Mouse (Mus musculus): ENCODE data around the gene Col4a3bp. TPM values are rescaled to one million over a fixed set of nuclear protein-coding genes. Genes with fewer than 3 reads are reported as not detected.

Gene Col4a3bp
- polyA plus RNA-seq, 1 experiment from 2014 or later = 12.5 TPM

DNA sequence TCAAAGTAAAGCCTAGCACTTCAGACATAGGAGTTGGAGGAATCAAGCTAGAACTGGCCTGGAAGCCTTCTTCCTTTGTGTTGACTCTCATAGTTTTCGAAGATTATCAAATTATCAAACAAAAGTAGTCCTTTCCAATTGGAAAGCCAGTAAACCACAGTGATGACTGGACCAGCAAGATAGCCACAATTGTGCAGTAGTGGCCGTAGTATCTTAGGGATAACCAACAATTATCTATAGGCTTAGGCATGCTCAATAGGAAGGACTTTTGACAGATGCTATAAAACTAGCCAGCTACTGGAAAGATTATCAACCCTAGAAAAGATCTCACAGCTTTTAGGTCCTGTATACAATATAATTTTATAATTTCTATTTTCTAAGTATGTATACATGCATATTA, 41.8 kb downstream of the Col4a3bp start:
- Histone ChIP-seq H3K36me3 (no peaks in the 10 kb centered on the region), H3K9me3 (no peaks in the 10 kb centered on the region), H3K27ac (no peak overlapping the region), H3K4me3 (no peak overlapping the region), H3K9ac (no peak overlapping the region), H3K27me3 (no peaks in the 10 kb centered on the region), H3K4me2 (no peak overlapping the region), H3K4me1 (peaks cover 14% of the 10 kb centered on the region)
- no peak for ATAC-seq (ENCODE audit: insufficient number of reproducible peaks, insufficient read depth, low FRiP score, low TSS enrichment, low read depth)
- 90% methylated on average over 2 of the region's 2 CpGs for WGBS

DNA sequence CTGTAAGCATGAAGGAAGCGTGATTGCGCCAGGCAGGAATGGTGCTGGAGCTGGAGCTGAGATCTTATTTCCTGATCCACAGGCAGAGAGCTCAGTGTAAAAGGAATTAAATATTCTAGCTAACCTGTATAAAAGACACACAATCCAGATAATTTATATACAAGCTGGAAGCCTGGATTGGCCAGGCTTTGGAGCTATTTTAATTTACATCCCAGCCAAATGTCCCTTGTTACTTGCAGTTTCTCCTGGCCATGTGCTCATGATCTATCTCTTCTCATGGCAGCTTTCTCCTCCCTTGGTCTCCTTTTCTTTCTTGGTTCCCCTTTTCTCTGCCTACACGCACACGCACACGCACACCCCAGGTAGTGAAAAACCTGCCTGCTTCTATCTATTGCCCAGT, 44.1 kb downstream of the Col4a3bp start:
- peaks cover 16% of the 10 kb centered on the region for H3K4me1 ChIP-seq
- no peaks in the 10 kb centered on the region for H3K36me3 ChIP-seq
- no peaks in the 10 kb centered on the region for H3K9me3 ChIP-seq
- H3K4me2 ChIP-seq = no peak overlapping the region
- H3K9ac ChIP-seq = no peak overlapping the region
- no peak for ATAC-seq (ENCODE audit: insufficient number of reproducible peaks, insufficient read depth, low FRiP score, low TSS enrichment, low read depth)
- WGBS = 96% methylated on average over 5 of the region's 5 CpGs
- no peak overlapping the region for H3K4me3 ChIP-seq
- H3K27ac ChIP-seq = no peak overlapping the region
- no peaks in the 10 kb centered on the region for H3K27me3 ChIP-seq

DNA sequence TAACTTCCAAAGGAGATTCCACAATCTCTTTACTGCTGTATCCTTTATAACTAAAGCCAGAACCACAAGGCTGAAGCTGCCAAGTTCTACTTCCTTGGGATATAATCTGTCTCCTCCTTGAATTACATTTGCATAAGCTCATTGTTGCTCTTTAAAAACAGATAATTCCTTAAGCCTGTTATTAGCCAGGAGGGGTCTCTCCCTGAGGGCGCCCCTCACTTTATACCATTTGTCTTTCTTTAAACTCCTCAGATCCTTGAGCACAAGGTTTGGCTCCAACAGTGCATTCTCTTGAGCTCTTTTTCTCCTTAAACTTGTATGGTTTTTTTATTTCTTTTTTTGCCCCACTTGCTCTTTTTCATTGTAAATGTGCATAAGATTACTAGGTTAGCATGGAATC, 46.2 kb downstream of the Col4a3bp start:
- 68% methylated on average over 1 of the region's 1 CpGs for WGBS
- no peak overlapping the region for H3K4me2 ChIP-seq
- H3K4me1 ChIP-seq = peaks cover 16% of the 10 kb centered on the region
- no peaks in the 10 kb centered on the region for H3K27me3 ChIP-seq
- H3K4me3 ChIP-seq = no peak overlapping the region
- ATAC-seq (ENCODE audit: insufficient number of reproducible peaks, insufficient read depth, low FRiP score, low TSS enrichment, low read depth) = no peak
- no peaks in the 10 kb centered on the region for H3K9me3 ChIP-seq
- H3K9ac ChIP-seq = no peak overlapping the region
- H3K27ac ChIP-seq = no peak overlapping the region
- H3K36me3 ChIP-seq = no peaks in the 10 kb centered on the region

DNA sequence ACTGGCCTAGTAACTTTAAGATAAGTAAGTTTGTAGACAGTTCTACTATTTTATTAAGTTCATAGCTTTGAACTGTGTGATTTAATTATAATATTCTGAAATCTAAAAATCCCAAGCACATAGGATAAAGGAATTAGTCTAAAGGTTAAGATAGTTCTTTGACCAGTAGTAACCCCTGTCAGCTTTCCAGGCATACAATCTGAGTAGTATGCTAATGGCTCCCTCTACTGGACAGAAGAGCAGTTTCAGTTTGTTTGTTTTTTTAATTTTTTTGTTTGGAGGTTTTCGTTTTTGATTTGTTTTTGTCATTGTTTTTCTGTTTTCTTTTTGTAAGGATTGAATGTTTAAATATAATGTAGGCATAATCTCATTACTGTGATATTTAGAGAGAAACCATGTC, 51.2 kb downstream of the Col4a3bp start:
- Histone ChIP-seq H3K27me3 (no peaks in the 10 kb centered on the region), H3K4me3 (no peak overlapping the region), H3K9me3 (no peaks in the 10 kb centered on the region), H3K9ac (no peak overlapping the region), H3K4me2 (no peak overlapping the region), H3K27ac (no peak overlapping the region), H3K36me3 (peaks cover 4% of the 10 kb centered on the region; the same call in 1 of the 2 replicates), H3K4me1 (peaks cover 15% of the 10 kb centered on the region; the same call in 1 of the 2 replicates)
- no peak for ATAC-seq (ENCODE audit: insufficient number of reproducible peaks, insufficient read depth, low FRiP score, low TSS enrichment, low read depth)
- 3% methylated on average over 1 of the region's 1 CpGs for WGBS

DNA sequence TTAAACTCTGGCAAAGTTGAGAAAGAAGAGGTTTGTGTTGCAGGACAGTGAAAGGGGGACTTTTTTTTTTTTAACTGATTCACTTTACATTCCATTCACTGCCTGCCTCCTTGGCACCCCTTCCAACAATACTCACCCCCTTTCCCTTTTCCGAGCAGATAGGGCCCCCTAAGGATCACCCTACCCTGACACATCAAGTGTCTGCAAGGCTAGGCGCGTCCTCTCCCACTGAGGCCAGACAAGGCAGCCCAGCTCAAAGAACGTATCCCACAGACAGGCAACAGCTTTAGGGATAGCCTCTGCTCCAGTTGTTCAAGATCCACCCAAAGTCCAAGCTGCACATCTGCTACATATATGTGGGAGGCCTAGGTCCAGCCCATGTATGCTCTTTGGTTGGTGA, 51.7 kb downstream of the Col4a3bp start:
- Histone ChIP-seq H3K4me3 (no peak overlapping the region), H3K4me2 (no peak overlapping the region), H3K27me3 (no peaks in the 10 kb centered on the region), H3K36me3 (peaks cover 7% of the 10 kb centered on the region; the same call in 1 of the 2 replicates), H3K27ac (no peak overlapping the region), H3K9ac (no peak overlapping the region), H3K9me3 (no peaks in the 10 kb centered on the region), H3K4me1 (peaks cover 12% of the 10 kb centered on the region; the same call in 1 of the 2 replicates)
- 80% methylated on average over 4 of the region's 4 CpGs for WGBS
- ATAC-seq (ENCODE audit: insufficient number of reproducible peaks, insufficient read depth, low FRiP score, low TSS enrichment, low read depth) = no peak

DNA sequence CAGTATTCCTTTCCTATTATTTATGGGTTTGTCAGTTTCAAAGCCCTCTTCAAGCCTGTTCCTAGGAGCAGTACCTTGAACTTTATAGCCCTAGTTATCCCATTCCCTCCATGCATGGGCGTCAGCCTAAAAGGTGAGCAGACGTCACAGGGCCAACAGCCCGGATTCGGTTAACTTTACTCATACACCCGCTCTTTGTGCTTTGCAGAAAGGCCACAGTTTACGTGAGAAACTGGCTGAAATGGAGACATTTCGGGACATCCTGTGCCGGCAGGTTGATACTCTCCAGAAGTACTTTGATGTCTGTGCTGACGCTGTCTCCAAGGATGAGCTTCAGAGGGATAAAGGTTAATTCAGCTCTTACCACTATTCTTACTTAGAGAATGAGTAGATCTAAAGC, 56.8 kb downstream of the Col4a3bp start:
- ATAC-seq (ENCODE audit: insufficient number of reproducible peaks, insufficient read depth, low FRiP score, low TSS enrichment, low read depth) = no peak
- Histone ChIP-seq H3K4me2 (no peak overlapping the region), H3K27ac (no peak overlapping the region), H3K9me3 (no peaks in the 10 kb centered on the region), H3K27me3 (no peaks in the 10 kb centered on the region), H3K4me3 (no peak overlapping the region), H3K9ac (no peak overlapping the region), H3K4me1 (0 out of 2 replicates have a peak, but pooled peaks cover 3% of the 10 kb centered on the region), H3K36me3 (peaks cover 17% of the 10 kb centered on the region)
- WGBS = 94% methylated on average over 9 of the region's 9 CpGs

DNA sequence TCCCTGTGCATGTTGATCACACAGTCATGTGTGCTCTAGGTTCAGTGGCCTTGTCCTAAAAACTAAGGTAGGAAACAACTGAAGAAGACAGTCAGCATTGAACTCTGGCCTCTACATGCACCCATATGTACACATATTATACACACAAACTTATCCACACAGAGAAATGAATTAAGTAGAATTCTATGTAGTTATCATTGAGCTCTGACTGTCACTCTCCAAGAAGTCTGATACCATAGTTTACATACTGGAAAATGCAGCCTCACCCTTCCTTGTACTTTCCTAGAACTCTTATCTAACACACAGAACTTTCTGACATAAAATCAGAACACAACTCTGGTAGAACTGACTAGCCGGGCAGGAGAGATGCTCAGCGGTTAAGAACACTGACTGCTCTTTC, 61.8 kb downstream of the Col4a3bp start:
- WGBS = 94% methylated on average over 2 of the region's 2 CpGs
- no peaks in the 10 kb centered on the region for H3K4me1 ChIP-seq
- no peaks in the 10 kb centered on the region for H3K9me3 ChIP-seq
- H3K27ac ChIP-seq = no peak overlapping the region
- ATAC-seq (ENCODE audit: insufficient number of reproducible peaks, insufficient read depth, low FRiP score, low TSS enrichment, low read depth) = no peak
- H3K4me3 ChIP-seq = no peak overlapping the region
- H3K4me2 ChIP-seq = no peak overlapping the region
- peaks cover 27% of the 10 kb centered on the region for H3K36me3 ChIP-seq
- no peak overlapping the region for H3K9ac ChIP-seq
- no peaks in the 10 kb centered on the region for H3K27me3 ChIP-seq

DNA sequence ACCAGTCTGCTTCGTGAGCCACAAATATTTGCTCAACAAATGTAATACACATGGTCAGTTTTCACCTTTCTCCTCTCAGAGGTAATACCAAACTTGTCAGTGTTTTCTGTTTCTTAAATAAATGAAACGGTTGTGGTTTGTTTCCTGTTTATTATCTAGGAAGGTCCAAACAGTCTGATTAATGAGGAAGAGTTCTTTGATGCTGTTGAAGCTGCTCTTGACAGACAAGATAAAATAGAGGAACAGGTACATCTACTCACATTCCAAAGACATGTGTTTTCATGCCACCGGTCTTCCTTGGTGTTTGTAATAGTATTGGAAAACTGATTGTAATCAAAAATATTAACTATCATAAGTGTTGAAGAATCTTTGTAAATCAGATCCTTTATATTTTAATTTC, 72.2 kb downstream of the Col4a3bp start:
- peaks cover 17% of the 10 kb centered on the region for H3K36me3 ChIP-seq
- no peaks in the 10 kb centered on the region for H3K27me3 ChIP-seq
- H3K27ac ChIP-seq = no peak overlapping the region
- H3K4me1 ChIP-seq = no peaks in the 10 kb centered on the region
- no peak overlapping the region for H3K9ac ChIP-seq
- H3K9me3 ChIP-seq = no peaks in the 10 kb centered on the region
- no peak overlapping the region for H3K4me3 ChIP-seq
- no peak for ATAC-seq (ENCODE audit: insufficient number of reproducible peaks, insufficient read depth, low FRiP score, low TSS enrichment, low read depth)
- no peak overlapping the region for H3K4me2 ChIP-seq
- WGBS = 89% methylated on average over 3 of the region's 3 CpGs

DNA sequence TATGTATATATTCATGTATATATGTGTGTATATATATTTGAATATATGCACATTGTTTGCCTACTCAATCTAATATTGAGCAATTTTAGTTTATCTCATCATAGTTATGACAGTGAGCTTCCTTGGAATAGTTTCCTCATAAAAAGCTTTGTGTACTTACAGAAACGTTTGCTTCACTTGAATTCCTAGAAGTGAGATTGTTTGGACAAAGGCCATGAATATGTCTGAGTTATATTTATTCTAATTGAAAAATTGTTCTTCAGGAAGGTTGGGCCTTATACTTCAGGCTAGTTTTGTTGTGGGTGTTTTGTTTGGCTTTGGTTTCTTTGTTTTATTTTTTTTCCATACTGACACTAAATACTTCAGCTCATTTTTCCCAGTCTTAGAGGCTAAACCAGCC, 78.5 kb downstream of the Col4a3bp start:
- Histone ChIP-seq H3K4me2 (no peak overlapping the region), H3K9ac (no peak overlapping the region), H3K9me3 (no peaks in the 10 kb centered on the region), H3K27me3 (no peaks in the 10 kb centered on the region), H3K27ac (no peak overlapping the region), H3K4me1 (no peaks in the 10 kb centered on the region), H3K36me3 (peaks cover 19% of the 10 kb centered on the region), H3K4me3 (no peak overlapping the region)
- ATAC-seq (ENCODE audit: insufficient number of reproducible peaks, insufficient read depth, low FRiP score, low TSS enrichment, low read depth) = no peak
- WGBS = 42% methylated on average over 1 of the region's 1 CpGs

DNA sequence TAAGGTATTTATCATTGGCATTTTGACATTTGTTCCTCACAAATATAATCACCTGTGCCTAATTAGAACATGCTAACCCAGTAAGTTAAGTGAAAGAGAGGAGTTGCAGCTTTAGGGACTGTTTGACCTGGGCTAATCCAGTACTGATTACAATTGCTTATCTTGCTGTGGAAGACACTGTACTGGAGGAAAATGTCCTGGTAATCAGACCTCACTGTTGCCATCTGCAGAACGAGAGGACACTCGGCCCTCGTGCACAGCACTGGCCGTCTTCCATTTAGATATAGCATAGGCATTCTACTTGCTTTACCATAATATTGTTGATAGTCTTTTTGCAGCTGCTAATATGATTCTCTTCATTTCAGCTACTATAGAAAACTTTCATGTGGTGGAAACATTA, 88.0 kb downstream of the Col4a3bp start:
- H3K9ac ChIP-seq = no peak overlapping the region
- ATAC-seq (ENCODE audit: insufficient number of reproducible peaks, insufficient read depth, low FRiP score, low TSS enrichment, low read depth) = no peak
- H3K27ac ChIP-seq = no peak overlapping the region
- 93% methylated on average over 4 of the region's 4 CpGs for WGBS
- H3K36me3 ChIP-seq = peaks cover 46% of the 10 kb centered on the region
- no peaks in the 10 kb centered on the region for H3K4me1 ChIP-seq
- no peak overlapping the region for H3K4me2 ChIP-seq
- H3K9me3 ChIP-seq = no peaks in the 10 kb centered on the region
- no peak overlapping the region for H3K4me3 ChIP-seq
- H3K27me3 ChIP-seq = no peaks in the 10 kb centered on the region

DNA sequence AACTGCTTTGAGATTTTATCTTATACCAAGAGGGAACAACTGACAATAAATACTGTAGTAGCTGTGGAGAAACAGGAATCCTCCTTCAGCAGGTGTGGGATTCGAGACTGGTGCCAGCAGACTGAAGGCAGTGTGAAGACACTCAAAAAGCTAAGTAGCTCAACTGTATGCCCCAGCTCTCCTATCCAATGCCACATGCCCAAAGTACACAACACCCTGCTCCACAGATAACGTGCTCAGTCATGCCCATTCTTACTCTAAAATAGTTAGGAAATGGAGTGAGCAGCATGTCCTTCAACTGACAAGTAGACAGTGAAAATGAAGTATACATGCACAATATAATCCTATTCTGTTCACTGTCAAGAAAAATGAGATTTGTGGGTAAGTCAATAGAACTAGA, 101.8 kb downstream of the Col4a3bp start:
- WGBS = 76% methylated on average over 2 of the region's 2 CpGs

DNA sequence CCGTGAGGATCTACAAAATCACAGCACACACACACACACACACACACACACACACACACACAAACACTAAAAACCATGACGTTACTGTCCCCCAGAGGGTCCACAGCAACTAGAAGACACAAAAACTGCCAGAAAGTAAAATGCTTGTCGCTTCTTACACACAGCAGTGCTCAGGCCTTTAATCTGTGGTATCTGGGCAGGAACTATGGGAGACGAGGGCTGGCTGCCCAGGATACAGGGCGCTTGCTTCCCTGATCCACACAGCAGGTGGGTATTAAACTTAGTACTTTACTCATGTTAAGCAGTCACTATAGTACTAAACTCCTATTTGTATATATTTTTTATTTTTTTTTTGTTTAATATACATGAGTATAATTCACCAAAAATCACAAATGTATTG, 103.4 kb downstream of the Col4a3bp start:
- Histone ChIP-seq H3K27me3 (no peaks in the 10 kb centered on the region), H3K27ac (no peak overlapping the region), H3K4me3 (no peak overlapping the region), H3K36me3 (peaks cover 22% of the 10 kb centered on the region), H3K4me1 (0 out of 2 replicates have a peak, but pooled peaks cover 3% of the 10 kb centered on the region), H3K4me2 (no peak overlapping the region), H3K9ac (no peak overlapping the region), H3K9me3 (no peaks in the 10 kb centered on the region)
- WGBS = 62% methylated on average over 5 of the region's 5 CpGs
- ATAC-seq (ENCODE audit: insufficient number of reproducible peaks, insufficient read depth, low FRiP score, low TSS enrichment, low read depth) = no peak

More for the DNA sequence above, 101.8 kb downstream of the Col4a3bp start:
- Histone ChIP-seq H3K27me3 (no peaks in the 10 kb centered on the region), H3K36me3 (peaks cover 11% of the 10 kb centered on the region), H3K9me3 (no peaks in the 10 kb centered on the region), H3K4me3 (no peak overlapping the region), H3K4me2 (no peak overlapping the region), H3K9ac (no peak overlapping the region), H3K27ac (no peak overlapping the region), H3K4me1 (0 out of 2 replicates have a peak, but pooled peaks cover 3% of the 10 kb centered on the region)
- no peak for ATAC-seq (ENCODE audit: insufficient number of reproducible peaks, insufficient read depth, low FRiP score, low TSS enrichment, low read depth)

DNA sequence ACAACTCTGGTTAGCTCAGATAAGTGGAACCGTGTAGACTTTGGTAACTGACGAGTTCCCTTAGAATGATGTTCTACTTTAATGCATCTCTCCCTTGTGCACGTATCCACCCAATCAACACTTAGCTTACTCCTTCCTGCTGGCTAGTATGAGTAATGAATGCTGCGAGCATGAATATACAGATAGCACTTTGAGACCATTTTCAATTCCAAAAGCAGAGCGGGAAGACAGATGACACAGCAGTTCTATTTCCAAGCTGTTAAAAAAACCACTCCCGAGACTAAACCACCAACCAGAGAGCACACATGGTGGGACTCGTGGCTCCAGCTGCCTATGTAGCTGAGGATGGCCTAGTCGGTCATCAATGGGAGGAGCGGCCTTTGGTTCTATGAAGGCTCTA, 110.6 kb downstream of the Col4a3bp start:
- Histone ChIP-seq H3K4me3 (no peak overlapping the region), H3K4me1 (no peaks in the 10 kb centered on the region), H3K9me3 (no peaks in the 10 kb centered on the region), H3K27ac (no peak overlapping the region), H3K27me3 (no peaks in the 10 kb centered on the region), H3K9ac (no peak overlapping the region), H3K36me3 (peaks cover 88% of the 10 kb centered on the region), H3K4me2 (no peak overlapping the region)
- WGBS = 92% methylated on average over 9 of the region's 9 CpGs
- no peak for ATAC-seq (ENCODE audit: insufficient number of reproducible peaks, insufficient read depth, low FRiP score, low TSS enrichment, low read depth)

Measured in embryonic facial prominence, embryonic 13.5 days (tissue).